Mouse (Mus musculus): ENCODE measurements around the gene Add3.

GRCm38 (mm10) chr19:53184216-53184615, 44.0 kb downstream of the Add3 start:
- TF ChIP-seq CTCF (IDR thresholded peaks at IDR 0.05; ENCODE audit: low read depth, low read length) (no peak), TAL1 (conservative IDR thresholded peaks at IDR 0.05; ENCODE audit: low read depth, low read length) (no peak), GATA2 (IDR thresholded peaks at IDR 0.05; ENCODE audit: borderline replicate concordance, low read depth, low read length) (no peak), POLR2AphosphoS5 (IDR thresholded peaks at IDR 0.05; ENCODE audit: insufficient replicate concordance, low read depth, low read length) (no peak)
